Mouse (Mus musculus): ENCODE measurements around the gene Sept3. TPM values are rescaled to one million over a fixed set of nuclear protein-coding genes. Genes with fewer than 3 reads are reported as not detected.
A peak's percentile ranks its signal among the peaks of the same experiment; 100 is the strongest.
"Not testable (repeated sequence)": the region's sequence is repeated elsewhere in the genome, so short reads cannot be mapped to it uniquely, and the experiment has no call there.

Gene Sept3
- polyA plus RNA-seq (2012; ENCODE audit: insufficient read depth, insufficient read length, missing spikeins), result 0.28 TPM in 1 of 2 replicates, not detected in the other

DNA sequence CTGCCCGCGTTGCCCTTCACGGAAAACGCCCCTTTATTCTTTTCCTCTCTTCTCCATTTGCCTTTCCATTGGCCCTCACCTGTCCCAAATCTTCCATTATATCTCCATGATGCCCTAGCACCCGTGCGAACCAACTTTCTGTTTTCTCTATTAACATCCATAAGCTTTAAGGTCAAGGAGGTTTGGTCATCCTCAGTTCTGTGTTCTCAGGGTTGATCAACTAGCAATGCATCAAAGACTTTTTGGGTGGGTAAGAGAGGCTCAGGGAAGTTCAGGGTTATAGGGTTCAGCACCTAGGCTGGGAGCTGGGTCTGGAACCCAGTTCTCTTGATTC is at the start of gene Sept3:
TSS of gene Sept3 (plus strand) at position 301 of the 334 bp plus-strand sequence.
- Histone ChIP-seq H3K4me3 (ENCODE audit: insufficient read depth, low read depth, low read length) (peak within 1 kb of the TSS; percentile 54), H3K4me1 (ENCODE audit: control insufficient read depth, insufficient read depth, insufficient read length, low read length) (no peaks in the 10 kb centered on the region), H3K27ac (replicated peaks; ENCODE audit: low read depth, low read length) (no peak within 1 kb of the TSS)

DNA sequence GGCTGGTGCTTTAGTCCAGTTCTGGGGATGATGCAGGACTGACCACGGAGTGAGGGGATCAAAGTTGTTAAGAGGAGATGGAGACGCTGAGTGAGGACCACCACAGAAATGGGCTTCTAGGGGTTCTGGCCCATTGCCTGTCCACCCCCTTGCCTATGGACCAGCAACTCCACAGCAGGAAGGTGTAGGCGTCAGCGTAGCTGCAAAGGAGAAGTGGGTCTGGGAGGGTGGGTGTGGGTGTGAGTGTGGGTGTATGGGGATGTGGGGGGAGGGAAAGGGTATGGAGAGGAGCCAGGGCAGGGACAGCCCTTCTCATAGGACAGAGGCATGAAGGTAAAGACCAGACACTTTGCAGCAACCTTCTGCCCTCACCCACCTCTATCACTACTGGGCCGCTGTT is 48.9 kb upstream of the Sept3 start:
- H3K27ac ChIP-seq (replicated peaks; ENCODE audit: low read depth, low read length), result no peak overlapping the region
- H3K4me3 ChIP-seq (ENCODE audit: insufficient read depth, low read depth, low read length), result no peak overlapping the region
- no peaks in the 10 kb centered on the region for H3K4me1 ChIP-seq (ENCODE audit: control insufficient read depth, insufficient read depth, insufficient read length, low read length)

DNA sequence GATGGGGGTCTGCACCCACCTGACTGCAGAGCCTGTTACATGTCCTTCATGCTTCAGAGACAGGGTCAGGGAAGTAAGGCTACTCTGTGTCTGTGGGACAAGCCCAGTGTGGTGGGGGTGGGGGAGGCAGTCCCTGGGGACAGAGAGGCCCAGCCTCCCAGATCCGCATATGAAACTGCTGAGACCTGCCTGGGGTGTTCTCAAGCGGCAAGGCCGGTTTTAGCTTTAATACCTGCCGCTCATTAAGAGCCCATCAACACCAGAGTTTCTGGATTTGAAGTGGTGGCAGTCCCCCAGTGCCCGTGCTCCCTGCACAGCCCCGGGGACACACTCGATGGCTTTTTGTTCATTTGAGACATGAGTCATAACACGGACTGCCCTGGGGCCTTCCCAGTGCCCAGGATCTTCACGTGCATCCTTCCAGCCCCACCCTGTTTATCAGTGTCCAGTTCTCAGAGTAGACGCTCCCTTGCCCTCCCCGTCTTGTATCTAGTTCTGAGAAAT is 45.1 kb upstream of the Sept3 start:
- H3K27ac ChIP-seq (replicated peaks; ENCODE audit: low read depth, low read length), result no peak overlapping the region
- H3K4me3 ChIP-seq (ENCODE audit: insufficient read depth, low read depth, low read length), result no peak overlapping the region

DNA sequence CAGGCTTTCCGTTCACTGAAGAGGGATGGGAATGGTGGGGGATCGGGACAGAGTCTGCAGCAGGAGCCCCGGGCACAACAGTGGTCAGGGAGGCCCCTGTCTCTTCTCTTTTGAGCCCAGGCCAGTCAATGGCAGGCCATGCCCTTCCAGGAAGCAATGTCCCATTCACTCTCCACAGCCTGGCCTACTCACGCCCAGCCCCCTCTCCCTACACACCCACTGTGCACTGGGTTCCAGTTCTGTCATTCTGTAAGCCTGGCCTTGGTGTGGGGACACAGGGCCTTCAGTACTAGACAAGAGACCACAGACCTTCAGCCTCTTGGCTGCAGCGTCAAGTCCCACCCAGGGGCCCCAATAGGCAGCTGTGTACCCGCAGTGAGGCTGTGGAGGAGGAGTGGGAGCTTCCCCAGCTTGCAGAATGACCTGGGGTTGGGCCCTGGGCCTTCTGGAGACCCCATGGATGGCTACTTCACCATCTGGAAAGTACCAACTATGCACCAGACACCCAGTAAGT is 44.5 kb upstream of the Sept3 start:
- Histone ChIP-seq H3K4me3 (ENCODE audit: insufficient read depth, low read depth, low read length) (no peak overlapping the region), H3K27ac (replicated peaks; ENCODE audit: low read depth, low read length) (no peak overlapping the region), H3K4me1 (ENCODE audit: control insufficient read depth, insufficient read depth, insufficient read length, low read length) (no peaks in the 10 kb centered on the region)

More for the DNA sequence above, 45.1 kb upstream of the Sept3 start:
- H3K4me1 ChIP-seq (ENCODE audit: control insufficient read depth, insufficient read depth, insufficient read length, low read length), result no peaks in the 10 kb centered on the region

DNA sequence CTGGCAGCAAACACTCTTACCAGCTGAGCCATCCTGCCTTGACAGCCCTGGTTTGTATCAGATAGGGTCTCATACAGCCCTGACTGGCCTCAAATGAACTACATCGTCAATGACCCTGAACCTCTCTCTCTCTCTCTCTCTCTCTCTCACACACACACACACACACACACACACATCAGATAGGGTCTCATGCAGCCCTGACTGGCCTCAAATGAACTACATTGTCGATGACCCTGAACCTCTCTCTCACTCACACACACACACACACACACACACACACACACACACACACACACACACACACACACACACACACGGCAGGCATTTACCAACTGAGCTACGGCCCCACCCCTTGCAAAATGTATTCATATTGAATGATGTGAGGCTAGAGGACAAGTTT is 43.6 kb upstream of the Sept3 start:
- no peak overlapping the region for H3K27ac ChIP-seq (replicated peaks; ENCODE audit: low read depth, low read length)
- no peak overlapping the region for H3K4me3 ChIP-seq (ENCODE audit: insufficient read depth, low read depth, low read length)
- no peaks in the 10 kb centered on the region for H3K4me1 ChIP-seq (ENCODE audit: control insufficient read depth, insufficient read depth, insufficient read length, low read length)

DNA sequence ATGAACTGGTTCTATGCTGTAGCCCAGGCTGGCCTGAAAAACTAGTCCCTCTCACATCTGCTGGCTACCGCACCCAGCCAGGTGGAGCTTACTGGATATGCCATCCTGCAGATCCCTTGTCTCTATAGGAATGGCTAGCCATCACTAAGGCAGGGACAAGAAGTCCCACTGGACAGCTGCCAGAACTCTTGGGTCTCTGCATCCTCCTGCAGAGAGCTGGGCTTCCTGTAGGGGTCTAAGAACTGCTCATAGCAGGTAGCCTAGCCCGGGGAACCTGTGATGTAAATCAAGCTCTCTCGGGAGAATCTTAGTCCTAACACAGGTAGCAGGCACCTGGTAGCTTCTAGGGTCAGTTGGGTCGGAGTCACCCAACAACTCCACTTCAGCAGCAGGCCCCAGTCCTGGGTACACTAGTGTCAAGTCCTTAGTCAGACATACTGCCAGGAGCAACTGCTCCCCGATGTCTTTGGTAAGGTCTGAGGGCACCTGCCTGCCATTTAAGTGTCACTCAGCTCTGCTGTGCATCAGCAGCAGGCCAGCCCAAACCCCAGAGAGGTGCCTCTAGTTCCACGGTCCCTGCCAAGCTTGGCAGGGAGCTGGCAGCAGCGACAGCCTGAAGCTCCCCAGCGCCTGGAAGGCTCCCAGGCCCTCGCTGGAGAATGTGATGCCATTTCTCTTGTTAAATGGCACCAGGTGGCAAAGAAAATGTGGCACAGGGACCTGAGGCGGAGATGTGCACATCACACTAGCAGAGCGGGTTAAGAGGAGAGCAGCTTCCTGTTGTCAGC is 42.9 kb upstream of the Sept3 start:
- Histone ChIP-seq H3K4me1 (ENCODE audit: control insufficient read depth, insufficient read depth, insufficient read length, low read length) (no peaks in the 10 kb centered on the region), H3K4me3 (ENCODE audit: insufficient read depth, low read depth, low read length) (no peak overlapping the region), H3K27ac (replicated peaks; ENCODE audit: low read depth, low read length) (no peak overlapping the region)

DNA sequence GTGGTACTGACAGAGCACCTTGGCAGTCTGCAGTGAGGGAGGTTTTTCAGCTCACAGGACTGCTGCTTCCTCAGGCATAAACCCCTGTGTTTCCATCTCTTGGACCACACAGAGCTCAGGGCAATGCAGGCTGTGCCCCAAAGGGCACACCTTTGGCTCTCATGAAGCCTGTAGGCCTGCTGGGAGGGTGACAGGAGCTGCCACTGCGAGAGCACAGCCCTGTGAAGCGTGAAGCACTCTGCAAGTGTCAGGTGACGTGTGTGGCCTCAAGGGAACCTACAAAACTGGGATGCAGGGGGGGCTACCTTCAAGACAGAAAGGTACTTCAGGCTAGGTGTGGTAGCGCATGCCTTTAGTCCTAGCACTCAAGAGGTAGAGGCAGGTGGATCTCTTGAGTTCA is 42.0 kb upstream of the Sept3 start:
- Histone ChIP-seq H3K4me1 (ENCODE audit: control insufficient read depth, insufficient read depth, insufficient read length, low read length) (no peaks in the 10 kb centered on the region), H3K27ac (replicated peaks; ENCODE audit: low read depth, low read length) (no peak overlapping the region), H3K4me3 (ENCODE audit: insufficient read depth, low read depth, low read length) (no peak overlapping the region)

DNA sequence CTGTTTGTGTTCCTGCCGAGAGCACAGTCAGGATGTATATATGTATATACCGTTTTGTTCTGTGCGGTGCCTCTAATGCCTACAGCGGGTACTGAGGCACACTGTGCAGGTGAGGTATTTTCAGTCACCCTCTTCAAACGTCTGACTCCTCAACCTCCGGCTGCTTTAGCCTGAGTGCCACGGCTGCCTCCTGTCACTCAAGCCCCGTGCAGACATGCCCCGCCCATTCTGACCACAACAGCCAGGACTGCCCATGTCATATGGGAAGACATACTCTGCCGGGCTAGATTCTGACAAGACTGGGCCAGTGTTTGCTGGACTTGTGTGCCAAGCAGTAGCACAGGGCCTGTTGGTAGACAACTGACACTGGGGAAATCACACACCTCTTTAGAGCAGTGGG is 39.0 kb upstream of the Sept3 start:
- H3K4me3 ChIP-seq (ENCODE audit: insufficient read depth, low read depth, low read length), result no peak overlapping the region
- no peaks in the 10 kb centered on the region for H3K4me1 ChIP-seq (ENCODE audit: control insufficient read depth, insufficient read depth, insufficient read length, low read length)
- no peak overlapping the region for H3K27ac ChIP-seq (replicated peaks; ENCODE audit: low read depth, low read length)

DNA sequence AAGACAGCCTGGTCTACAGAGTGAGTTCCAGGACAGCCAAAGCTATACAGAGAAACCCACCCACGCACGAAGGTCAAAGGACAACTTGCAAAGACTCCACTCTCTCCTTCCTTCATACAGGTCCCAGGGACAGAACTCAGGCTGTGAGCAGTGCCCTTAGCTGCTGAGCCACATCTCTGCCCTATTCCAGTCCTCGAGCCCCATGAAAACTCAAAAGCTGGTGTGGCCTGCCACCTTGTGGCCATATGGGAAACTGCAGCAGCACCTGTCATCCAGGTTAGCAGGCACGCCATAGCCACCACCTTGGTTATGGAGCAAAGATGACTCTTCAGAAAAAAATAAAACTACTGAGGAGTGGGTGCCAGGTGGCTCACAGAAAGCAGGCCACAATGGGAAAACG is 38.1 kb upstream of the Sept3 start:
- no peak overlapping the region for H3K27ac ChIP-seq (replicated peaks; ENCODE audit: low read depth, low read length)
- no peaks in the 10 kb centered on the region for H3K4me1 ChIP-seq (ENCODE audit: control insufficient read depth, insufficient read depth, insufficient read length, low read length)
- no peak overlapping the region for H3K4me3 ChIP-seq (ENCODE audit: insufficient read depth, low read depth, low read length)

DNA sequence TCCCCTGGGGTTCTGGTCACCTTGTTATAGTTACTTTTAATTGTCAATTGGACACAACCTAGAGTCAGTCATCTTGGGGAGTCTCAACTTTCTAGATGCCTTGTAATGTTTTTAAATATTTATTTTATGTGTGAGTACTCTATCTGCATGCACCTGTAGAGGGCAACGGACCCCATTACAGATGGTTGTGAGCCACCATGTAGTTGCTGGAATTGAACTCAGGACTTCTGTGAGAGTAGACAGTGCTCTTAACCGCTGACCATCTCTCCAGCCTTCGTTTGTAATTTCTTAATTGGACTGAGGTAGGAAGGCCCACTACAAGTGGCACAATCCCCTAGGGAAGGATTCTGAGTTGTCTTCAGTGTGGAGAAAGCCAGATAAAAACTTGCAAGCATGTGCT is 31.4 kb upstream of the Sept3 start:
- Histone ChIP-seq H3K4me1 (ENCODE audit: control insufficient read depth, insufficient read depth, insufficient read length, low read length) (no peaks in the 10 kb centered on the region), H3K4me3 (ENCODE audit: insufficient read depth, low read depth, low read length) (peak overlapping the region; percentile 98), H3K27ac (replicated peaks; ENCODE audit: low read depth, low read length) (no peak overlapping the region)

DNA sequence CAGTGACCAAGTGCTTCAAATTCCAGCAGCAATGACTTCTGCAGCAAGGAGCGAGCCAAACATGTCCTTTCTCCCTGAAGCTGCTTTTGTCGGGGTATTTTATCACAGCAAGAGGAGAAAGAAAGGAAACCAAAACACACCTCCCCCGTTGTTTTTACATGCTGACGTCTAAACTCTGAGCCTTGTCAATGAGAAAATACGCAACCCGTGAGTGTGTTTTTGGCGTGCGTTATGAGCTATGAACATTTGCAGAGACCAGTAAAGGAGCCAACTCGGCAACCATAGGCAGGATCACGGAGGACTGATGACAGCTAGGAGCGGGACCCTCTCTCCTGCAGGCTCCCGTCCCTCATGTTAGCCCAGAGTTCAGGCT is 31.0 kb upstream of the Sept3 start:
- Histone ChIP-seq H3K4me3 (ENCODE audit: insufficient read depth, low read depth, low read length) (peak overlapping the region; percentile 98), H3K4me1 (ENCODE audit: control insufficient read depth, insufficient read depth, insufficient read length, low read length) (no peaks in the 10 kb centered on the region), H3K27ac (replicated peaks; ENCODE audit: low read depth, low read length) (no peak overlapping the region)

DNA sequence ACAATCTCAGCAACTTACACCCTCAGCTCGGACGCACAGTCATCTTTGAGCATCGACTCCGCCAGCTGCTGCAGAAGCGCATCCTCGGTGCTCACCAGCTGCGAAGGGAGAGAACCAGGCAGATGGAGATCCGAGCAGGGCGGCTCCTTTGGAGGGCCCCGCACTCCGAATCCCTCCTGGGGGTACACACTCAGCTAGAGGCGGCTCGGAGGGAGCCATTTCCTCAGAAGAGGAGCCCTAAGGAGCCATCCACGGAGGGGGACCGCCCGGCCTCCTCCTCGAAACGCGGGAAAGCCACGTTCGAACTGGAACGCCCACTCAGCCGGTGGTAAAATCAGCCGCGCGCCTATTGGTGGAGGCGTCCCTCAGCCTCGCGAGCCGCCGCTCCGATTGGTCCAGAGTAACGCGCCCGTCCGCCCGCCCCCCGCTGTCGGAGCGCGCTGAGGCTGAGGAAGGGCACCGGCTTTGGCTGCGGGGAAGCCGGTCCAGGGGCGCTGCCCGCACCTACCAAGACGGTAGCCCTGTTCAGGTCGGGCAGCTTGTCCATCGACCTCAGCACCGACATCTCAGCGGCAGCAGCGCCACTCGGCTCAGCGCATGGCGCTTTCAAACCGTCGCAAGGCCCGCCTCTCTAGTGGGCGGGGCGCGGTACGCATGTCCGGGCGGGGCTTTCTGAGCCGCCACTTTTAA is 30.4 kb upstream of the Sept3 start, which contains the start of gene Cenpm:
TSS of gene Cenpm (minus strand) at position 634 of the 690 bp plus-strand sequence.
- H3K27ac ChIP-seq (replicated peaks; ENCODE audit: low read depth, low read length), result no peak within 1 kb of the TSS
- H3K4me3 ChIP-seq (ENCODE audit: insufficient read depth, low read depth, low read length), result peak within 1 kb of the TSS; percentile 98
- H3K4me1 ChIP-seq (ENCODE audit: control insufficient read depth, insufficient read depth, insufficient read length, low read length), result no peaks in the 10 kb centered on the region

DNA sequence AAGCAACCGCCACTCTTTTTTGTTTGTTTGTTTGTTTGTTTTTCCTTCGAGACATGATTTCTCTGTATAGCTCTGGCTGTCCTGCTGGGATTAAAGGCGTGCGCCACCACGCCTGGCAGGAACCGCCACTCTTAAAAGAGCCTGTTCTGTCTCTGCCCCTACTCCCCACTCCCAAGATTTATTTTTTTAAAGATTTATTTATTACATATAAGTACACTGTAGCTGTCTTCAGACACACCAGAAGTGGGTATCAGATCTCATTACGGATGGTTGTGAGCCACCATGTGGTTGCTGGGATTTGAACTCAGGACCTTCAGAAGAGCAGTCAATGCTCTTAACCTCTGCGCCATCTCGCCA is 29.9 kb upstream of the Sept3 start:
- H3K27ac ChIP-seq (replicated peaks; ENCODE audit: low read depth, low read length); H3K4me1 ChIP-seq (ENCODE audit: control insufficient read depth, insufficient read depth, insufficient read length, low read length): not testable (repeated sequence)
- 0 out of 2 replicates have a peak overlapping the region, but pooled peaks have one; percentile 29 for H3K4me3 ChIP-seq (ENCODE audit: insufficient read depth, low read depth, low read length)

DNA sequence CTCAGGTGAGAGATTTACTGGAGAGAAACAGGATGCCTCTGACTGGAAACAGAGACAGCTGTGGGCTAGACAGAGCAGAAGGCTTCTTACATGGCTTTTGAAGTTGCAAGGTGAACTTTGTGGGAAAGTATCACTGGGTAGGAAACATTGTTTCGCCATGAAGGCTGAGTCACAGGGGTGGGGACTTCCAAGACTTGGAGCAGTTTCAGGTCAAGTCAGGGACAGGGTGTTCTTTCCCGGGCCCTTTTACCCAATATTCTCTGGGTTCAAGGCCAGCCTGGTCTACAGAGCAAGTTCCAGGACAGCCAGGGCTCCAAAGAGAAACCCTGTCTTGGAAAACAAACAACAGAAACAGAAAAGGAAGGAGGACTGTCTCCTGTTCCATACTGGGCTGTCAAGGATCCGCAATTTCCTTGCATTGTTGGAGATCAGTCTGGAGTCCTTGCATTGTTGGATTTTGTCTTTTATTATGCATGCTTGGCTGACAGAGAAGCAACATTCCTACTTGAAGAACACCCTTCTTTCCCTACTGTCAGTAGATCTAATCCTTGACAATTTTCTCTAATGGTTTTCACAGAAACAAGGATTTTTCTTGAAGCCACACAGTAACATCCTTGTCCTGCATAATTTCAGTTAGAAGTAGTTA is 27.4 kb upstream of the Sept3 start:
- Histone ChIP-seq H3K4me1 (ENCODE audit: control insufficient read depth, insufficient read depth, insufficient read length, low read length) (no peaks in the 10 kb centered on the region), H3K27ac (replicated peaks; ENCODE audit: low read depth, low read length) (no peak overlapping the region), H3K4me3 (ENCODE audit: insufficient read depth, low read depth, low read length) (no peak overlapping the region)

DNA sequence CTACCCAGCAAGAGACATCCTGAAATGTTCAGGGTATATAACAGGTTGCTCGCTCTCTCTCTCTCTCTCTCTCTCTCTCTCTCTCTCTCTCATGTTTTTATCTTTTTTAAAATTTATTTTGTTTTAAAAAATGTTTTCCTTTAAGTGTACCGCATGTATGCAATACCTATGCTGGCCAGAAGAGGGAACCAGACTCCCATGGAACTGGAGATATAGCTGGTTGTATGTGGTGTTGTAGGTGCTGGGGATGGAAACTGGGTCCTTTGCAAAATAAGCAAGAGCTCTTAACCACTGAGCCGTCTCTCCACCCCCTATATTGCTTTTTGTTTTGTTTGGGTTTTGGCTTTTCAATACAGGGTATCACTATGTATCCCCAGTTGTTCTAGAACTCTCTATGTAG is 23.1 kb upstream of the Sept3 start:
- no peak overlapping the region for H3K4me3 ChIP-seq (ENCODE audit: insufficient read depth, low read depth, low read length)
- H3K4me1 ChIP-seq (ENCODE audit: control insufficient read depth, insufficient read depth, insufficient read length, low read length), result no peaks in the 10 kb centered on the region
- H3K27ac ChIP-seq (replicated peaks; ENCODE audit: low read depth, low read length), result no peak overlapping the region

All from brown adipose tissue, adult 24 weeks (tissue).